Mouse (Mus musculus) spleen, adult 2 months (tissue): ENCODE measurements around the gene App. TPM values are rescaled to one million over a fixed set of nuclear protein-coding genes. Genes with fewer than 3 reads are reported as not detected.

Source experiments
- DNase-seq, 2 experiments: peaks; one replicate each; pipeline versions ENCODE4 v3.0.0 to v3.0.0-alpha.2; 2012 to 2021; ENCODE audit warnings: low spot score in 2 of 2, low read depth in 1 of 2
- H3K27ac ChIP-seq: fragments of 200-500 bp; 2 replicates; pipeline ENCODE4 v1.5.1; 2012; ENCODE audit warnings: low read length, inconsistent platforms; ENCODE audit not compliant: insufficient read depth
- H3K27me3 ChIP-seq: fragments of 200-500 bp; 2 replicates; pipeline ENCODE4 v1.6.1; 2012; ENCODE audit warnings: mild to moderate bottlenecking, moderate library complexity, low read length, inconsistent platforms; ENCODE audit not compliant: control insufficient read depth, insufficient read depth
- H3K36me3 ChIP-seq: fragments of 200-500 bp; 2 replicates; pipeline ENCODE4 v1.6.1; 2012; ENCODE audit warnings: mild to moderate bottlenecking, low read length, inconsistent platforms; ENCODE audit not compliant: control insufficient read depth, insufficient read depth
- H3K4me1 ChIP-seq: fragments of 200-500 bp; 2 replicates; pipeline ENCODE4 v1.6.1; 2011; ENCODE audit warnings: inconsistent platforms; ENCODE audit not compliant: control insufficient read depth, insufficient read depth, insufficient read length
- H3K4me3 ChIP-seq: fragments of 200-500 bp; 2 replicates; pipeline ENCODE4 v1.5.1; 2011; ENCODE audit warnings: mild to moderate bottlenecking, inconsistent platforms; ENCODE audit not compliant: insufficient read depth, insufficient read length; ENCODE audit errors: extremely low read depth
- CTCF ChIP-seq: fragments of 200-500 bp; IDR thresholded peaks from 2 replicates; pipeline ENCODE4 v1.5.1; 2011; ENCODE audit warnings: mild to moderate bottlenecking, inconsistent platforms; ENCODE audit not compliant: insufficient read depth, insufficient read length, insufficient replicate concordance; ENCODE audit errors: extremely low read depth
- POLR2A ChIP-seq: fragments of 200-500 bp; IDR thresholded peaks from 2 replicates; pipeline ENCODE4 v1.6.1; 2011; ENCODE audit warnings: low read depth, low read length, inconsistent platforms
- WGBS: fragments of 180-500 bp; shearing (Covaris S2); methylation state at CpG from one replicate; pipeline ENCODE4 v1.1.7; 2018; 5-methylcytosine and 5-hydroxymethylcytosine counted together
- polyA plus RNA-seq: library from polyadenylated mRNA; depleted of rRNA; stranded (reverse); fragments of >200 nt; gene quantifications from 2 replicates; pipeline ENCODE4 v1.2.3, GENCODE M21; 2012

Gene App
- polyA plus RNA-seq, 1 experiment: 80.0 TPM

DNA sequence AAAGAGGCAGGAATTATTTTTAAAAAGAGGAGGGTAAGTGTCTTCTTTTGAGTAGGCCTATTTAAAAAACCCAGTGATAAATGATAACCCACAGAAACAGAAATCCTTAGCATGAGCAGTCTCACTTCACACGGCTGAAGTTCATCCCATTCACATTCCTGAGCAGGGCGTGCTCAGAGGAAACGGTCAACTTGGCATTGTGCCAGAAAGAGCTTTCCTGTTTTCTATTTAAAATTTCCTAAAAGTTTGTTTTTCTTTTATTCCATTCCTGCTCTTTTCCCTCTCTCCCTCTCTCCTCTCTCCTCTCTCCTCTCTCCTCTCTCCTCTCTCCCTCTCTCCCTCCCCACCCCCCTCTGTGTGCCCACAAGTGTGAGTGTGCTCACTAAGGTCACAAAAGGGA lies 3.1 kb upstream of the App start:
- Histone ChIP-seq H3K36me3 (no peaks in the 10 kb centered on the region), H3K4me3 (no peak overlapping the region), H3K4me1 (peaks cover 10% of the 10 kb centered on the region), H3K27ac (no peak overlapping the region), H3K27me3 (peaks cover 5% of the 10 kb centered on the region; the same call in 1 of the 2 replicates)
- WGBS: 73% methylated on average over 3 of the region's 3 CpGs
- TF ChIP-seq POLR2A (no peak), CTCF (no peak)
- DNase-seq: no peak

DNA sequence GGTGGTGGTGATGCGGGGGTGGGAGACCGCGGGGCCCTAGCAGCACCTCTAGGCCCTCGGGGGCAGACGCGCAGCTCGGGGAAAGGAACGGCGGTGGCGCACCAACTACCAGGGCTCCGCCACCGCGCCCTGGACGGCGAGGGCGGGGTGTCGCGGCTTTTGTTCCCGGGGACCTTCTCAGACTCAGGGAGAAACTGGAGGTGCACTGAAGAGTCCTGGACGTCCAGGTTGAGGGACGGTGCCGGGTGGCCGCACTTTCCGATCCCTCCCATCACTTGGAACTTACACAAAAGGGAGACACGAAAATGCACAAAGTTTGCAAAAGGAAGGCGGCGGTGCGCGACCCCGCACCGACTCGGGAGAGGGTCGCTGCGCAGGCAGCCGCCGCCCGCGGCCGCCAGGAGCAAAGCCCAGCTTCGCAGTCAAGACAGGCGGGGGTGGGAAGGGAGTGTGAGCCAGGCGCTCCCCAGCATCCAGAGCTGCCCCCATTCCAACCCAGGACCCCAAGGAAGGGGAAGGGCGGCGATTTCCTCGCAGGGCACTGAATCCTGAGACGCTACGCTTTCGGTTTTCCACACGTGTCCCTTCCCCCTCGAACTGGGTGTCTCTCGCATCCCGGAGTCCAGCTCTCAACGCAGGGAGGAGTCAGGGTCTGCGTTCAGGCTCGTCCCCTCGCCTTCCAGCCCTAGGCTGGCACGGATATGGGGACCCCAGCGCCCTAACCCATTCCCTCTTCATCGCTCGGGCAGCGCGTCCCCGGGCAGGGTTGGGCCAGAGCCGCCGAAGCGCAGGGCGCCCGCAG lies 794 bp downstream of the App start:
- peak overlapping the region; percentile 63 for H3K27ac ChIP-seq
- 1% methylated on average over 68 of the region's 68 CpGs for WGBS
- peaks cover 10% of the 10 kb centered on the region for H3K4me1 ChIP-seq
- peaks cover 5% of the 10 kb centered on the region; the same call in 1 of the 2 replicates for H3K27me3 ChIP-seq
- DNase-seq: no peak
- TF ChIP-seq POLR2A: no peak
- no peak for TF ChIP-seq CTCF
- H3K4me3 ChIP-seq: peak overlapping the region; percentile 77
- H3K36me3 ChIP-seq: no peaks in the 10 kb centered on the region

DNA sequence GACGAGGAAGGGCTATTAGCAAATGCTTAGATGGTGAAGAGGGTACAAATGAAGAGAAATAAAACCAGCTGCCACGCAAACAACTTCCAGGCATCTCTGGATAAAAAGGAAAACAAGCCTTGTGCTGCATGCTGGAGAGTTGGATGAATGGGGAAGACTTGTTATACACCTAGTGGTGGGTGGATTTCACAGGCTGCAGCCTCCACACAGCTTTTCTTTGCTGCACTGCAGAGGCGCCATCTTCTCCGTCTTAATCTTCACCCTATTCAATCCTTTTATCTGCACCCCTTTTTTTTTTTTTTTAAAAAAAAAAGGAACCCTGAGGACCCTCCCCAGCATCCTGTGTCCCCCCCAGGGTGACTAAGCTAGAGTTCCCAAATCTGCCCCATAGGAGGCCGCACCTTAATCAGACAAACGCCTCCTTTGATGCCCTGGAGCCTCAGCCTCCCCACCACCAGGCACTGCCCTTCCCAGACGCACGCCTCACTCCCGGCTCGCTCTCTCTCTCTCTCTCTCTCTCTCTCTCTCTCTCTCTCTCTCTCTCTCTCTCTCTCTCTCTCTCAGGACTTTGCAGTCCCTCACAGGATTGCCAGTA lies 1.5 kb downstream of the App start:
- no peak for DNase-seq
- Histone ChIP-seq H3K36me3 (no peaks in the 10 kb centered on the region), H3K4me3 (peak overlapping the region; percentile 77), H3K27ac (peak overlapping the region; percentile 63; the same call in 1 of the 2 replicates), H3K27me3 (peaks cover 5% of the 10 kb centered on the region; the same call in 1 of the 2 replicates), H3K4me1 (peaks cover 10% of the 10 kb centered on the region)
- WGBS: 19% methylated on average over 10 of the region's 10 CpGs
- TF ChIP-seq CTCF (no peak), POLR2A (no peak)

DNA sequence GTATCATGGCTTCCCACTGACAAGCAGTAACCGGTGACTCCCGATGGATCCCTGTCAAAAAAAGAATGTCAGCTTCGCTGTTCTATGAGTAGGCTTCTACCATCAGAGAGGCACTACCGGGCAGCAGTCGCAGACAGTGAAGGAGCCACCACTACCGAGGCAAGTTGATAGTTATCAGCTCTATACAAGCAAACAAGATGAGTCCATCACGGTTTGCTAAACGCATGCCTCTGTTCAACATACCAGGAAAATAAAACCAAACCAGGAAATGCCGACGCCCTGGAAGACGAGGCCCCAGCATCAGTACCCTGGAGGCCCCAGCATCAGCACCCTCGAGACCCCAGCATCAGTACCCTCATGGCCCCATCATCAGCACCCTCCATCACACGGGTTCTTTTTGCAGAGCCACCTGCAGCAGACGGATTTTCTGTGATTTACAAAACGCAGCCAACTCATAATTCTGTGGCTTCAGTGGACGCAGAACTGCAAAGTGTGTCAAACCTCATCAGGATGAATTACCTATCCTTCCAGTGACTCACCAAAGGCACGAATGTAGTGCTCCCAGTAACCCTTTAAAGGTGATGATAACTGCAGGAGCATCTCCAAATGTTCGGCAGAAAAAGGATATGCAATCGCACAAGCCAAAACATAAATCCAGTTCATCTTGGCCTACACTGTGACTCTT lies 2.6 kb downstream of the App start:
- no peak for DNase-seq
- TF ChIP-seq POLR2A (no peak), CTCF (no peak)
- 88% methylated on average over 19 of the region's 19 CpGs for WGBS
- no peaks in the 10 kb centered on the region for H3K36me3 ChIP-seq
- no peak overlapping the region for H3K27ac ChIP-seq
- peaks cover 5% of the 10 kb centered on the region; the same call in 1 of the 2 replicates for H3K27me3 ChIP-seq
- peaks cover 10% of the 10 kb centered on the region for H3K4me1 ChIP-seq
- H3K4me3 ChIP-seq: no peak overlapping the region

DNA sequence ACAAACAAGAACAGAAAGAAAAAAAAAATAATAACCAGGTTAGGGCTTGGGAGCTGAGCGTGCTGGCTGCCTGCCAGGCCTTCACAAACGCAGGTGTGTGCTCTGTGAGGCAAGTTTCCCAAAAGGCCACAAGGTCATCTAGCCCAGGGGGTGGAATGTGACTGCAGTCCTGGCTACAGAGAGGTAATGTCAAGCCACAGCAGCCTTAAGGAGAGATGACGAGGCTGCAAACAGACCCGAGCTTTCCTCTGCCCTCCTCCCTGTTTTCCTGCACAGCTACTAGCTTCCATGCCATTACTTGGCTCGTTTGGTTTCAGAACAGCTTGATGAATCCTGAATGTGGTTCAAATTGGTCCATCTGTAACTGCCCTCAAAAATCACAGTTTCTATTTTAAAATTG lies 4.7 kb downstream of the App start:
- H3K4me3 ChIP-seq: no peak overlapping the region
- H3K36me3 ChIP-seq: no peaks in the 10 kb centered on the region
- peaks cover 5% of the 10 kb centered on the region; the same call in 1 of the 2 replicates for H3K27me3 ChIP-seq
- no peak for DNase-seq
- peaks cover 9% of the 10 kb centered on the region for H3K4me1 ChIP-seq
- WGBS: 69% methylated on average over 5 of the region's 5 CpGs
- H3K27ac ChIP-seq: no peak overlapping the region
- TF ChIP-seq CTCF (no peak), POLR2A (no peak)

DNA sequence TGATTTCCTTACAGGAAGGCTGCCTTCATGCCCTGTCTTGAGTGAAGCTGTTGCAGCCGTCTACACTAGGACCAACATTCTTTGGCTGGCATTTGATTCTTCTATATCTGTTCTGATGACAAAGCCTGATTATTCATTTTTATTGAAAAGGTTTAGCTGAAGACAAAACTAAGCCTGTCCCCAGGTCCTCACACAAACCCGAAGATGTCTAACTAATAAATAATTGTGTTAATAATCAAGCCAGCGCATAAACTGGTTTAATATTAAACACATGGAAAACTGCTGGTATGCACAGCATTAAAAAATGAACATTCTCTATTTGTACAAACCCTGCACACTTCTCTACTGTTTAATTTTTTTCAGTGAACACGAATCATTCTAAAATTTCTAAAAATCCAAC lies 7.4 kb downstream of the App start:
- H3K27me3 ChIP-seq: no peaks in the 10 kb centered on the region
- H3K4me1 ChIP-seq: no peaks in the 10 kb centered on the region
- no peak overlapping the region for H3K4me3 ChIP-seq
- DNase-seq: no peak
- no peak overlapping the region for H3K27ac ChIP-seq
- TF ChIP-seq POLR2A: no peak
- no peak for TF ChIP-seq CTCF
- 87% methylated on average over 4 of the region's 4 CpGs for WGBS
- H3K36me3 ChIP-seq: no peaks in the 10 kb centered on the region
